Mouse (Mus musculus) kidney, postnatal 0 days (tissue): Measurements from ENCODE around the gene Fbxo11. TPM values are rescaled to one million over a fixed set of nuclear protein-coding genes. Genes with fewer than 3 reads are reported as not detected.
A peak's percentile ranks its signal among the peaks of the same experiment; 100 is the strongest.

ENCODE experiments used
- ATAC-seq: fragments of 200-750 bp; cut with Nextera tagmentation; replicated peaks from 2 replicates; pipeline ENCODE4 v1.8.0; 2017; ENCODE audit warnings: low read depth, moderate number of reproducible peaks, moderate TSS enrichment, moderate library complexity; ENCODE audit not compliant: low FRiP score
- DNase-seq: peaks from one replicate; pipeline ENCODE4 v3.0.0-alpha.2; 2016; ENCODE audit warnings: low spot score
- H3K27ac ChIP-seq: fragments of 300-500 bp; sonication (generic); 2 replicates; pipeline ENCODE4 v1.5.1; 2014; ENCODE audit warnings: mild to moderate bottlenecking
- H3K27me3 ChIP-seq: fragments of 300-500 bp; sonication (generic); 2 replicates; pipeline ENCODE4 v1.6.1; 2014; ENCODE audit warnings: low read length, mixed read lengths; ENCODE audit not compliant: insufficient read depth
- H3K36me3 ChIP-seq: fragments of 300-500 bp; sonication (generic); 2 replicates; pipeline ENCODE4 v1.6.1; 2014; ENCODE audit warnings: low read length, mixed read lengths; ENCODE audit not compliant: insufficient read depth
- H3K4me1 ChIP-seq: fragments of 300-500 bp; sonication (generic); replicated peaks from 2 replicates; pipeline ENCODE4 v1.6.1; 2014; ENCODE audit warnings: antibody characterized with exemption, low read length, mixed read lengths; ENCODE audit not compliant: insufficient read depth
- H3K4me2 ChIP-seq: fragments of 300-500 bp; sonication (generic); 2 replicates; pipeline ENCODE4 v1.6.1; 2014; ENCODE audit warnings: mild to moderate bottlenecking, low read length, moderate library complexity, mixed read lengths
- H3K4me3 ChIP-seq: fragments of 300-500 bp; sonication (generic); replicated peaks from 2 replicates; pipeline ENCODE4 v1.5.1; 2014; ENCODE audit warnings: low read depth, low read length
- H3K9ac ChIP-seq: fragments of 300-500 bp; sonication (generic); 2 replicates; pipeline ENCODE4 v1.6.1; 2014; ENCODE audit warnings: low read depth, low read length
- H3K9me3 ChIP-seq: fragments of 300-500 bp; sonication (generic); replicated peaks from 2 replicates; pipeline ENCODE4 v1.6.1; 2016; ENCODE audit warnings: low read length, inconsistent platforms, mixed read lengths
- CTCF ChIP-seq: IDR thresholded peaks from 2 replicates; pipeline ENCODE4 v1.5.1; 2016; ENCODE audit warnings: antibody characterized with exemption, low read depth, mild to moderate bottlenecking, moderate library complexity
- WGBS: fragments of 180-500 bp; shearing (Covaris S2); extraction: QIAGEN DNeasy Blood & Tissue Kit; methylation state at CpG from one replicate; pipeline ENCODE4 v1.1.7; 2014; 5-methylcytosine and 5-hydroxymethylcytosine counted together
- polyA plus RNA-seq: library from polyadenylated mRNA; unstranded; fragments of >200 nt; fragmentation: Nextera tagmentation; extraction: Ambion mirVana; gene quantifications from 2 replicates; pipeline ENCODE4 v1.2.1, GENCODE M21; 2015

Fbxo11 gene
- polyA plus RNA-seq, 1 experiment from 2014 or later = 16.2 TPM

DNA sequence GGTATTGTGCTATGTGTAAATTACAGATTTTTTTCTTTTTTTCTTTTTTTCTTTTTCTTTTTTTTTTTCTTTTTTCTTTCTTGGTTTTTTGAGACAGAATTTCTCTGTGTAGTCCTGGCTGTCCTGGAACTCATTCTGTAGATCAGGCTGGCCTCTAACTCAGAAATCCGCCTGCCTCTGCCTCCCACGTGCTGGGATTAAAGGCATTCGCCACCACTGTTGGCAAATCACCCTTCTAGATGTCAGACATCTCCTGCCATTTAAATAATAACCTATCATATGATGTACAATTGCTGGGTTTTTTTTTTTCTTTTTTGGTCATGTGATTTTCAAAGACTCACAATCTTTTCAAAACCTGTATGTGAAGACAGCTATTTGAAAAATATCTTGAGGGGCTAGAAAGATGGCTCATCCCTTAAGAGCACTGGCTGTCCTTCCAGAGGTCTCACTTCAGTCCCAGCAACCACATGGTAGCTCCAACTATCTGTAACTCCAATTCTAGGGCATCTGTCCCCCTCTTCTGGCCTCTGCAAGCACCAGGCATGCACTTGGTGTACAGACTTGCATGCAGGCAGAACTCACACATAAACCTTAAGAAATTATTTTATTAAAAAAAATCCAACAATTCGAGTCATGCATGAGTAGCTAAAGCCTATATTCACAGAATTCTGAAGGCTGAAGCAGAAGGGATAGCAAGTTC is 2.3 kb upstream of the Fbxo11 start:
- H3K4me3 ChIP-seq = no peak overlapping the region; the same call in 1 of the 2 replicates
- no peak overlapping the region for H3K27ac ChIP-seq
- no peaks in the 10 kb centered on the region for H3K9me3 ChIP-seq
- H3K27me3 ChIP-seq = no peaks in the 10 kb centered on the region
- TF ChIP-seq CTCF = peak; percentile 38; the same call in 1 of the 2 replicates
- ATAC-seq (no peak), DNase-seq (no peak)
- H3K4me2 ChIP-seq = peak overlapping the region; percentile 71
- H3K36me3 ChIP-seq = no peaks in the 10 kb centered on the region
- H3K4me1 ChIP-seq = no peaks in the 10 kb centered on the region
- no peak overlapping the region for H3K9ac ChIP-seq
- 61% methylated on average over 4 of the region's 4 CpGs for WGBS

DNA sequence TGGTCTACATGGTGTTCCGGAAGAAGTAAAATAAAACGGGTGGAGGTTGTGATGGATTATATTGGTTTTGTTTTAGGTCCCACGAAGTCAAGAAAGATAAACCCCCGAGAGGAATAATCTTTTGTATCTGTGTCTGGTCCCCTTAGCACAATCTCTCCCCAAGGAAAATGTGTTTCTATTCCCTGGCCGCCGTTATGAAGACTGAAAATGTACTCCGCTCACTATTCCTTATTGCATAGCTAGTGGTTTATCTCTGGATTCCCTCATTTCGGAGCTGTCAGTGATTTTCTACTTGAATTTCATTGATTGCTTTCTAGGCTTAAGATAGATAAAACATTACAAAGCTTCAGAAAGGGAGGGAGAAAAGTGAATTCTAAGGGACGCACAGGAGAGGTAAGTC is 1.7 kb upstream of the Fbxo11 start:
- ATAC-seq (no peak), DNase-seq (peak; percentile 34)
- peak overlapping the region; percentile 100 for H3K4me3 ChIP-seq
- no peaks in the 10 kb centered on the region for H3K9me3 ChIP-seq
- 10% methylated on average over 9 of the region's 9 CpGs for WGBS
- peak overlapping the region; percentile 71 for H3K4me2 ChIP-seq
- no peak for TF ChIP-seq CTCF
- H3K27ac ChIP-seq = peak overlapping the region; percentile 100
- no peaks in the 10 kb centered on the region for H3K4me1 ChIP-seq
- H3K9ac ChIP-seq = peak overlapping the region; percentile 44
- no peaks in the 10 kb centered on the region for H3K27me3 ChIP-seq
- no peaks in the 10 kb centered on the region for H3K36me3 ChIP-seq

DNA sequence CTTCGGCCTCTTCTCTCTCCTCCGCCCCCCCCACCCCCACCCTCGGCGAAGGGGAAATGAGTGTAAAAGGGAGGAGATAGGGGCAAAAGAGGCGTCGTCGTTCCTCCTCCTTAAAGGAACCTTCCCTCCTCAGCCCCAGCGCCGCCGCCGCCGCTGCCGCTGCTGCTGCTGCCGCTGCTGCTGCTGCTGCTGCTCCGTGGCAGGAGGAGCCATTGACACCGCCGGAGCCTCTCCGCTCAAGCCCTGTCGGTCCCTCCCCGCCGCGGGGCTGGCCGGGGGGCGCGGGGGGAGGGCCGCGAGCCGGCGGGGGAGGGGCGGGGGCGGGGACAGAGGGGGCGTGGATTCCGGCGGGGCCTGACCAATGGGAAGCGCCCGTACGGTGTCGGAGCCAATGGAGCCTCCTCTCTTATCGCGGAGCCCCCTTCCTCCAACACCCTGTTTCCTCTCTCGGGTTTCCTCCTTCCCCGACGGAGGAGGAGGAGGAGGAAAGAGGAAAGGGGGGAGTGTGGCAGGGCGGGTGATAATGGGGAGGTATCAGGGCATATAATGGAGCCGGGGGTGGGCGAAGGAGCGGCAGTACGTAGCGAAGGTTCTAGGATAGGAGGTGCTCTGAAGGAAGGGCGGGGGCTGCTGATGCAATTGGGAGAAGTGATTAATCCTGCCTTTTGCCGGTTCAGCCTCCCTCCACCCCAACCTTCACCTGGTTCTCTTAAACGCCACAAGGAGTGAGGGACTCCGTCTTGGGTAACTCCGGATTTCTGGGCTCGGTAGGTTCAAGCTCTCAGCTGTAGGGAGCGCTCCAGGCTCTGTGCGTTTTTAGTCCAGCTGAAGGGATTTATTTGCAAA is 933 bp upstream of the Fbxo11 start:
- no peaks in the 10 kb centered on the region for H3K4me1 ChIP-seq
- peak overlapping the region; percentile 100 for H3K27ac ChIP-seq
- H3K9ac ChIP-seq = peak overlapping the region; percentile 100
- H3K4me3 ChIP-seq = peak overlapping the region; percentile 100
- TF ChIP-seq CTCF = peak; percentile 79
- ATAC-seq = peak; percentile 96
- no peaks in the 10 kb centered on the region for H3K9me3 ChIP-seq
- peak overlapping the region; percentile 71 for H3K4me2 ChIP-seq
- H3K36me3 ChIP-seq = no peaks in the 10 kb centered on the region
- WGBS = under 1% methylated on average over 49 of the region's 57 CpGs
- H3K27me3 ChIP-seq = no peaks in the 10 kb centered on the region
- peak; percentile 98 for DNase-seq

- 0% methylated on average over 34 of the region's 67 CpGs for WGBS
- Histone ChIP-seq H3K27ac (peak overlapping the region; percentile 100), H3K4me1 (no peaks in the 10 kb centered on the region), H3K36me3 (no peaks in the 10 kb centered on the region), H3K27me3 (no peaks in the 10 kb centered on the region), H3K9me3 (no peaks in the 10 kb centered on the region), H3K4me3 (peak overlapping the region; percentile 100), H3K4me2 (peak overlapping the region; percentile 71), H3K9ac (peak overlapping the region; percentile 100)
- no peak for TF ChIP-seq CTCF
- peak; percentile 57 for DNase-seq
- peak; percentile 51 for ATAC-seq
Observed at GRCm38 (mm10) chr17:88064347-88065030, 602 bp downstream of the Fbxo11 start.

- Histone ChIP-seq H3K9ac (peak overlapping the region; percentile 100), H3K36me3 (no peaks in the 10 kb centered on the region), H3K27ac (peak overlapping the region; percentile 100), H3K27me3 (no peaks in the 10 kb centered on the region), H3K4me2 (peak overlapping the region; percentile 71), H3K4me1 (no peaks in the 10 kb centered on the region), H3K9me3 (no peaks in the 10 kb centered on the region), H3K4me3 (peak overlapping the region; percentile 100)
- ATAC-seq = no peak
- TF ChIP-seq CTCF = no peak
- peak; percentile 72 for DNase-seq
- under 1% methylated on average over 23 of the region's 23 CpGs for WGBS
Observed at GRCm38 (mm10) chr17:88063980-88064346, 1.1 kb downstream of the Fbxo11 start.

DNA sequence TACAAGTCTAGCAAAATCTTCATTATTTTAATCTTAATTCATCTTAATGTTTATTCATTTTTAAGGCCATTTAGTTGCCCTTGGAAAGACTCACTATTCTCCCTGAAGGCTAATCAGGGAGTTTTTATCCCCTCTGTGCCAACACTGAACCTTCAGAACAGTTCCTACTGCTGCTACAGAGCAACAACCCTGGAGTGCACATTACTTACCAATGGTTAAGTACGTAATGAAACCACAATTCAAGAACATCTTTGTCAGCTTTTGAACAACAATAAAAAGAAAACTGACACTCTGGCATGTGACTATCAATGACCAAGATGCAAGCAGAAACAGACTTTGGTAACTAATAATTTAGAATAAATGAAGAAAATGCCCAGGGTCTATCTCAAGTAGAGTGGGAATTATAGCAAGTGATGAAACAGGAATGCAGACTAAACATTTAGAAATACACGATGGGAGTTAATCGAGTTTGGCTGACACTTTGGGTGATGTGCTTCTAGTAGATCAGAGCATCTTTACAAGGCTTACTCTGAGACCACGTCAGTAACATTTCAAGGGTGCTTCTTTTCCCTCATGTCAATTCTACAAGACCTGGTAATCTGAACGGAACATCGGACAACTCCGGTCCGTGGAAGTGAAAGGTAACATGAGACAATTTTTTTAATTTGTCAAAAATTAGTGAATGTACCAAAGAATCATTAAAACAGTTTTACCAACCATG is 2.1 kb downstream of the Fbxo11 start:
- Histone ChIP-seq H3K4me2 (peak overlapping the region; percentile 71), H3K36me3 (no peaks in the 10 kb centered on the region), H3K4me3 (peak overlapping the region; percentile 100), H3K27me3 (no peaks in the 10 kb centered on the region), H3K4me1 (0 out of 2 replicates have a peak, but pooled peaks cover 6% of the 10 kb centered on the region), H3K9ac (peak overlapping the region; percentile 100), H3K9me3 (no peaks in the 10 kb centered on the region), H3K27ac (no peak overlapping the region)
- no peak for DNase-seq
- no peak for ATAC-seq
- TF ChIP-seq CTCF = no peak
- WGBS = 13% methylated on average over 8 of the region's 8 CpGs
